Mouse (Mus musculus) adrenal gland, postnatal 10 days (tissue): ENCODE results near the gene Gtpbp4. TPM values are rescaled to one million over a fixed set of nuclear protein-coding genes. Genes with fewer than 3 reads are reported as not detected.
"Not testable (repeated sequence)": the region's sequence is repeated elsewhere in the genome, so short reads cannot be mapped to it uniquely, and the experiment has no call there.

Source experiments
- DNase-seq: peaks from one replicate; pipeline ENCODE4 v3.0.0; 2021; ENCODE audit warnings: mixed read lengths
- long read RNA-seq, 2 experiments: library from polyadenylated mRNA; stranded (forward); transcript quantifications; one replicate each; pipeline ENCODE4 v2.0.0; 2021
- total RNA-seq, 2 experiments: library from RNA; stranded (reverse); gene quantifications; 2 replicates each; pipeline ENCODE4 v1.2.3; 2021

The Gtpbp4 gene
- total RNA-seq: 10 to 100 TPM; 59.4 to 60.0 TPM
- long read RNA-seq, experiment 1, full-length matches to known transcripts: 65 of 83 reads
- long read RNA-seq, experiment 1, partial matches to known transcripts: 13 of 83 reads
- long read RNA-seq, experiment 1, other reads (novel, unspliced or antisense): 5 of 83 reads
- long read RNA-seq, experiment 2, full-length matches to known transcripts: 28 of 32 reads
- long read RNA-seq, experiment 2, partial matches to known transcripts: 3 of 32 reads
- long read RNA-seq, experiment 2, other reads (novel, unspliced or antisense): 1 of 32 reads

DNA sequence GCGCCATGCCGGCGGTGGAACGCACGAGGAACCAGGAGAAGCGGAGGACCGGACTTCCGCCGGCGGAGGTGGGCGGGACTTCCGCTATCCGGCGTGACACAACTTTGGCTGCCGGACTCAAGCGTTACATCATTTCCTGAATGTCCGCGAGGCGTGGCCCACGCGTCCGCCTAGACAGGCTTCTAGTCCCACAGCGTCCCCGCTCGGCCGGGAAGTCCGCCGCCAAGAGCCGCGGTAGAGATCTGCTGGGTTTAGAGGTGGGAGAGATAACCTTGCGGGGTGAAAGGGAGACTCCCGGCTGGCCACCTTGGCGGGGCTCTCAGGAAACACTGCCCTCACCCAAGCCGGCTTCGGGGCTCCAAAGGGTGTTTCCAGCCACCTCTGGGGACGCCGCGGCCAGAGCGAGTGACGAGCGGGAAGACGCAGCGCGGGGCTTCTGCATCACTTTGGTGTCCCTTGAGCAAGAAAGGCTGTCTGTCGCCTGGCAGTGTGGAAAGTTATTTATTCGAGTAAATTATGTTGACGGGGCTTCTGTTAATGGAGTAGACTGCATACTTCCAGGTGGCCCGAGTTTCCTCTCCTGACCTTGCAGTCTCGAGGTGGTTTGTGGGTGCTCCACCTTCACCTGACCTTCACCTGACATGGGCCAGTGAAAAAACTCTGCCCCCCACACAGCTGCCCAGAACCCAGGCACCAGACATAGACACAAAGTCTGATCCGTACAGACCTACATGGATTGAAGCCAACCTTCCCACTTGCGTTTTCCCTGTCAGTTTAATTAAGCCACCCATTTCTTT lies at the start of gene Gtpbp4:
Gene Gtpbp4, minus strand, starts transcription at position 94 of the 797 bp plus-strand sequence.
- peak; percentile 97 for DNase-seq

DNA sequence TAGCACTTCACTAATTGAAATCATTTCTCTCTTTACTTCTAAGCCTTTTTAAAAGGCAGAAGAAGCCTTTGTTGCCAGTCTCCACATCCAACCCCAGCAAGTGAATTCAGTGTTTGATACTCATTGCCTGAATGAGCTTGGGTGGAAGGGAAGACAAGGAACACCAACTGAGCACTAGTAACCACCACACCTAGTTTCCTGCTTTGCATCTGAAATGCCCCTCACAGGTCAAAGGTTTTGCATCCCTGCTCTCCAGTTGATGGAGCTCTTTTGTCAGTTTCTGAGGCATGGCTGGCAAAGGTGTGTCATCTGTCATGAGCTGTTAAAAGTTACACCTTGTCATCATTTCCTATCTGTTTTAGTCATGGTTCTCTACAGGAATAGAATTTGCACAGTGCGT lies 48.8 kb upstream of the Gtpbp4 start:
- no peak for DNase-seq

DNA sequence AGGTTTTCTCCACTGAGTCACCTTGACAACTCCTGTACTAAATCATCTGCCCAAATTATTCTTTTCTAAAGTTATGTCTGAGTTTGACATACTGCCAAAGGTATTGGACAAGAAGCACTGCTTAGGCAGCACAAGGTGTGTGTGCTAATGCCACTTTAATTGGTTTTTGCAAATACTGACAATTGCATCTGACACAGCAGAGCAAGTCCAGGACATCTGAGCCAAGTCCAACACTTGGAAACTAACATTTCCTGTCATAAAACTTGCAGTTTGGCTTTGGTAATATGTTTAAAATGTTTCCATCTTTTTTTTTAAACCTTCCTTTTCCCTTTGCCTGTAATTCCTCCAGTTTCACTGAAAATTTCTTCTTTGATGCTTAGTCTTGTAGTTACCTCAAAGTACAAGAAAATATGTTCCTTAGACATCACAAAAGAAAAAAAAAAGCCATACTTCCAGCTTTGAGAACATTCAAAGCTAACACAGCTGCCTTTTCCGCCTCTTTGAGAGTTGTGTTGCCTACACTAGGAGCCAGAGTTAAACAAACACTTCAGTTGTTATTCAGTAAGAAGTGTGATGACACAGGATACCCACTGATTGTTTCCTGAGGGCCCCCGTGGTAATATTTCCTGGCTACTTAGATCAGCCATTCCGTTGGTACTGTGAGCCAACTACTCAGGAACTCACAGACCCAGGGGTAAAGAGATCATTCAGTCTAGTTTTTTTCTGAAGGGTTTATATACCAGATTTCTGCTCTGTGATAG lies 47.6 kb upstream of the Gtpbp4 start:
- no peak for DNase-seq

DNA sequence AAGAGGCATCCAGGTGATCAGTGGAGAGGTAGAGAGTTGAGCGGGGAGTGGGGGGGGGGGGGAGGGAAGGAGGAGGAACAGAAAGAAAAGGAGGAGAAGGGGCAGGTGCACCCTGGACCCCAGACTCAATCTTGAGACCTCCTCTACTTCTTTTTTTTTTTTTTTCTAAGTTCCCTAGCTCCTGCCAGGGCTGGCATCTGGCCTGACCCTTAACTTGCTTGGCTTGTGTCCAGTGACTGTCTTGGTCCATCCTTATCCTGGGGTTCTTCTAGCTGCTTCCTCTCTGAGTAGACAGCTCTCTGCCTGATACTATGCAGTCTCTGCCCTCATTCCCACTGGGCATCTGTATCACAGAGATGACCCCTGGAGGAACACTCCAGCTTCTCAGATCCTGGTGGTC lies 44.7 kb upstream of the Gtpbp4 start:
- DNase-seq: no peak

DNA sequence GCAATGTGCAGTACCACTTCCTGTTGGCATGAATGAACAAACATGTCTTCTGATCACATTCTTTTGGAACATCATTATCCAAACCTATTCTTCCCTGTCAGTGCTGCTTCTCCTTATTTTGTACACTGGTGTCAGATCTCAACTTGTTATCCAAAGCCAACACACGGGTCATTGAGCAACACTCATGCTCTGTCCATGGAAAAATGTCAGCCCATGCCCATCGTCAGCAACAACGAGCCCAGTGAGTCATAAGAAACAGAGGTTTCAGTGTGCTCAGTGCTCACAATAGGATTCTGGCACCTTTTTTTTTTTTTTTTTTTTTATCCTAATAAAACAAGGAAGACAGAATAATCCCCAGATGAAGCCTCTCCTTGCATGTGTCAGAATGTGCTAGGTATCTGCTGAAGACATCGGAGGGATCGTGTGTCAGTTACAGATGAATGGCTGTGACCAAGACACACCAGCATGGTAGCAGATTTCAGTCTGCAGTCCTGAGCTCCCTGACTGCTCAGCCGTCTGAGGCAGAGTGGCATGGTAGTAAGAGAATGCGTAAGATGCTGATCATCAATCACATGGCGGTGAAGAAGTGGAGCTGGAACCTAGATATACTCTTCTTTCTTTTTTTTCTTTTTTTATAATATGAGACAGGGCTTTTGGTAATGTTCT lies 36.2 kb upstream of the Gtpbp4 start:
- no peak for DNase-seq

DNA sequence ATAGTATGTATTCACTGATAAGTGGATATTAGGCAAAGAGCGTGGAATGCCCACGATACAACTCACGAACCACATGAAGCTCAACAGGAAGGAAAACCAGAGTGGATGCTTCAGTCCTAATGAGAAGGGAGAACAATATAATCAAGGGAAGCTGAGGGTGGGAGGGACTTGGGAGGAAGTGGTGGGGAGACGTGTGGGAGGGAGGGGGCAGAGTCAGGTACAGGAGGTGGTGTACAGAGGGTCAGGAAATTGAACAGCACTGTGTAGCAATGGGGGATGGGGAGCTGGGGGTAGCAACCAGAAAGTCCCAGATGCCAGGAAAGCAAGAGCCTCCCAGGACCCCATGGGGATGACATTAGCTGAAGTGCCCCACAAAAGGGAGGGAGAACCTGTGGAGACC lies 34.5 kb upstream of the Gtpbp4 start:
- no peak for DNase-seq

DNA sequence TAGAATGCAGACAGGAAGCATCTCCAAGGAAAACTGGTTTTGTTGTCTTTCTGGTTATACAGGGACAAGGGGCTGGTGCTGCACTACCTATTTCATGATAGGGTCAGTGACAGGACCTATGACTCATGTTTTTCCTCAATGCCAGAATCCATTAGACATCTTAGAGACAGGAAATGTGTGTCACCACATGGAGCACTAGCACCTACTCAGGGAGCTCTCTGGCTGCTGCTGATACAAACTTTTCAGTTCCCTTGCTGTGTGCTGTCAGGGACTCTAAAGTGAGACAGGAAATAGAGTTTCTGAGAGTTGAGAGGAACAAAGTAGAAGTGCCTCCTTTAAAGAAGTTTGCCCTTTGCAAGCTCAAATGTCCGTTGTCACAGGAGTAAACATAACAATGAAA lies 31.4 kb upstream of the Gtpbp4 start:
- DNase-seq: no peak

DNA sequence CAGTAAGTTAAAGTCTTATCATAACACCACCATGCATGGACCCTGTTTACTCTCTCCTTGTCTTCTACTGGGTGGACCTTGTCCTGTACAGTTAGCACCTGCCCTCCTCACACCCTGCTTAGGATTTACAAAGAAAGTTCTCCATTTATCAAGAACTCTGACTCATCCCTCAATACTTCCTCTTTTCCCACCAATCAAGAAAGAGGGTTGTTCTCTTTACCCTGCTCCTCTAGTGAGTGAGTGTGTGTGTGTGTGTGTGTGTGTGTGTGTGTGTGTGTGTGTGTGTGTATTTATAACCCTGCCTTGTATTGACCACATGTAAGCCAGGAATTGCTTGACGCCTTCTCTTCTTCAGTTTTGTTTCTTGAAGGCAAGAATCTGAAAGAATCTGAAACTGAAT lies 26.7 kb upstream of the Gtpbp4 start:
- no peak for DNase-seq

DNA sequence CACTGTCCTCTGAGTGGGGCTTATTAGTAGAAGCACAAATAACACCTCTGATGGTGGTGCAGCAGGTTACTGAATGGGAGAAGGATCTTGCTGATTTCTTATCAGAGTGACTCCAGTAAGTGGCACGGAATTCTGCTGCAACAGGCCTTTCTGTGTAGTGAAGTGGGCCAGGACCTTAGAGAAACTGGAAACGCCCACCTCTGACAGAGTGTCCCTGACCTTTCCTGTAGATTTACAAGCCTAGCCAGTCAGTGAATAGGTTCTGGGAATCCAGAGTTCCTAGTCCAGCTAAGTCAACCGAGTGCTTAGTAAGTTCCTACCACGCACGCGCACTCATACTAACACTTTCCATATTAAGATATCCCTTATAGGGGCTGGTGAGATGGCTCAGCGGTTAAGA lies 25.7 kb upstream of the Gtpbp4 start:
- peak; percentile 52 for DNase-seq

DNA sequence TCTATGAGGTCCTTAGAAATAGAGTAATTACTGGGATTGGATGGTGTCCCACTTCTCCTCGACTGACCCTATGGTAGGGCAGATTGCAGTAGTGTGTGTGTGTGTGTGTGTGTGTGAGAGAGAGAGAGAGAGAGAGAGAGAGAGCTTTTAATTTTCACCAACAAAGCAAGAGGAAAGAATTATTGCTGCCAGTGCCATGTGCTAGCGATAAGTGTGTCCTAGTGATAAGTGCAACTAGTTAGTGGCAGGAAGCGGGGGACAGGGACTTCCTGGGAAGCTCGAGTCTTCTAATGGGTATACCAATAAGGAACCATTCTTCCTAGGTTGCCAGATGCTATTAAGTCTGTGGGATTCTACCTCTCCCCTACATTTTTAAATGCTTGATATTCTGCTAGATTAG lies 23.8 kb upstream of the Gtpbp4 start:
- no peak for DNase-seq

DNA sequence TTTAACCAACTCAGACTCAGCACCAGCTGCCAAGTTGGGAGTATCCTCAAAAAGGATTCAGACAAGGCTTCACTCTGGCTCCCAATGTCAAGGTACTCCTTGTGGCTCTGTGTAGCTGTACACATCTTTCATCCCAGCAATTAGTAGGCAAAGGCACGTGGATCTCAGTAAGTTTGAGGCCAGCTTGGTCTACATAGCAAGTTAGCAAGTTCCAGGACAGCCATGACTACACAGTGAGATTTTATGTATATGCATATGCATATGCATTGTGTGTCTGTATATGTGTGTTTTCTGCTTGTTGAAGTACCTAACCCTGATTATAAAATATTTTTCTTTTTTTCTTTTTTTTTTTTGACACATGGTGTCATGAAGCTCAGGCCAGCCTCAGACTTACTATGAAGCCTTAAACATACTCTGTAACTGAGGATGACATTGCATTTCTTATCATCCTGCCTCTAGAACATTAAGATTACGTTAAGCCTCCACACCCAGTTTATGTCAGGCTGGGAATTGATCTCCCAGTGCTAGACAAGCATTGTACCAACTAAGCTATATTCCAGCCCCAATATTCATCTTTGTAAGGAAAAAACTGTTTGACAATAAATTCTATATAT lies 23.2 kb upstream of the Gtpbp4 start:
- no peak for DNase-seq

DNA sequence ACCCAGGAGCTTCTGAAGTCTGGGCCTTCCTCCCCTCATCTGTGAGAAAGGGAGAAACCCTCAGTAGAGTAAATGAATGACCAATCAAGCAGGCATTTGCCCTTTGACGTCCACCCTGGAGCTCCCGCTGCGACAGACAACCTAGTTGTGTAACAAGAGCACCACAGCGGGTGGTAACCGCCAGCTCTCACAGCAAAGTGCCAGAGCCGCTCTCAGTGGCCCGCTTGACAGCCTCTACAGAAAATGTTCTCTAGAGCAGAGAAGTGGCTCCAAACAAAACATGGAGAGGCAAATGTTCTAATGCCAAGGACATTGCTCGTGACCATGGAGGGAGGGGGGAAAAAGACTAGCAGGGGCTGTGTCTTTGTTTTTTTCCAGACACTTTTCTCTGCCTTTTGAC lies 21.3 kb upstream of the Gtpbp4 start:
- DNase-seq: peak; percentile 68

DNA sequence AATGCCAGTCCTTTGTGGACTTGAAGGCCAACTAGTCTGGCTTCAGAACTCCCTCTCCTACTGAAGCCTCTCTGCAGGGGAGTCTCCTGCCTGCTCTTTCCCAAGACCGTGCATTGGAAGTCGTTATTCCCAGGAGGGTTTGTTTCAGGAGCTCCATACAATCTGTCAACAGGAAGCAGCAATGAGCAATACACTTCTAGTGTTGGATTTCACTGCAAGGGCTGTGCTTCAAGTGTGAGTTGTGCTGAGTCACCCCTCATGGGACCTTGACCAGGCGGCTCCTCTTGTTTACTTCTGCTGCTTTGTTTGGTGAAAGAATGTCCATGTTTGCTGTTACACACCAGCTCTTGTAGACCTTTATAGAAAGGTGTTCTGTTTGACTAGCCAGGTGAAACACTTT lies 18.5 kb upstream of the Gtpbp4 start:
- DNase-seq: peak; percentile 50

DNA sequence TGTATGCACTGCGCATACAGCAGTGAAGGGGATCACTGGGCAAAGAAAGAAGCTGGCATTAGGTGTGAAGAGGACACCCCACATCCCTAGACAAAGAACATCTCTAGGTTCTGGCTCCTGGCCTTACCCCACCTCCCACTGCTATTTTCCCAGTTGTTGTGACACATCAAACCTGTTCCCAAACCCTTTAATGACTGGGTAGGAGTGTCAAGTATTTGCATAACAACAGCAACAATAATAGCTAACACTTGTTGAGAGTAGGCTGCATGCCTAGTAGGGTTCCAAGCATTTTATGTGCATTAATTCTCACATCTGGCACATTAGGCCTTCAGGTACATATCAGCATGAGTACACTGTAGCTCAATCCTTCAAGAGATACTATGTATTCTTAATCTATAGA lies 17.6 kb upstream of the Gtpbp4 start:
- DNase-seq: no peak

DNA sequence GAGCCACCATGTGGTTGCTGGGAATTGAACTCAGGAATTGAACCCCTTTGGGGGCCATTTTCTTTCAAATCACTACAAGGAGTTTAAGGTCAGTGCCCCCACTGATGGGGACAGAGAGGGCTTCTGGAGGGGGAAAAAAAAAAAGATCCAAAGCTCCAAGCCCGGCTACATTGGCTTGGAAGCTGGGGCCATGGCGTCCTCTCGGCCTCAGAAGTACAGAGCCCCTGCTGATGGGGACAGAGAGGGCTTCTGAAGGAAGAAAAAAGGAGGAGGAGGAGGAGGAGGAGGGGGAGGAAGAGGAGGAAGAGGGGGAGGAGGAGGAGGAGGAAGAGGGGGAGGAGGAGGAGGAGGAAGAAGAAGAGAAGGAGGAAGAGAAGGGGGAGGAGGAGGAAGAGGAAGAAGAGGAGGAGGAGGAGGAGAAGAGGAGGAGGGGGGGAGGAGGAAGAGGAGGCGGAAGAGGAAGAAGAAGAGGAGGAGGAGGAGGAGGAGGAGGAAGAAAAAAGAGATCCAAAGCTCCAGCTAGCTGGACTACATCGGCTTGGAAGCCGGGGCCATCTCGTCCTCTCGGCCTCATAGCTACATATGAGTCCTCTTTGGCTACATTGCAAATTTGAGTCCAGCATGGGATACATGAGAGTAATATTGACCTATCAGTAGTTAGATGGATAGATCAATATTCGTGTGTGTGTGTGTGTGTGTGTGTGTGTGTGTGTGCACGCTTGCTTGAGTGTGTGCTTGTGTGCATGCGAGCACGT lies 15.9 kb upstream of the Gtpbp4 start:
- peak; percentile 81 for DNase-seq

DNA sequence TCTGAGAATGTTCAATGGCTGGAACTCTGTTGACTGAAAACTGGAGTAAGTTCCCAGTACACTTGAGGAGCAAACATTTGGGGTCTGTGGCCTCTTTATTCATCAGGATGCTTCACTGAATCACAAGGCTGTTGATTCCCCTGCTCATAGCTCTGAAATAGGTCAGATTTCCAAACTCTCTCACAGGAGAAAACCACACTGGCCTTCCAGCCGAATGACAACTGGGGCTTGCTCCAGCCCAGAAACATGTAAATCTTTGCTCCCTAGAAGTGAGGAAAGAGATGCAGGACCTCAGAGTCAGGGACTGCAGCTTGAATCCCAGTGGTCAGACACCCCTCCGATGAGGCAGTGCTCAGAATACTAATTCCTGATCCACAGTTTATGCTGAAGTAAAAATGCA lies 7.4 kb upstream of the Gtpbp4 start:
- no peak for DNase-seq

DNA sequence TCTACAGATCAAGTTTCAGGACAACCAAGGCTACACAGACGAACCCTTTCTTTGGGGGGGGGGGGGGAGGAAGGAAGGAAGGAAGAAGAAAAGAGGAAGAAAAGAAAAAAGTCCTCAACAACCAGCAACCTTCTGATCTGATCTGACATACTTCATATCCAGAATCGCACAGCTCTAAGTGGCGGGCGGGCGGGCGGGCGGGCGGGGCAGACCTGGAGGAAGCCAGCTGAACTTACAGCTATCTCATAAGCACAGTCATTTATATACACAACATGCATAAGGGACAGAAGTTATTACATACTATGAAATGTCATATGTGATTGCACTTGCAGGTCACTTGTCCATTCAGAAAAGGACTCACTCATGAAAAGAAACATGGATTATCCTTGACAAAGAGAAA lies 3.6 kb upstream of the Gtpbp4 start:
- no peak for DNase-seq

DNA sequence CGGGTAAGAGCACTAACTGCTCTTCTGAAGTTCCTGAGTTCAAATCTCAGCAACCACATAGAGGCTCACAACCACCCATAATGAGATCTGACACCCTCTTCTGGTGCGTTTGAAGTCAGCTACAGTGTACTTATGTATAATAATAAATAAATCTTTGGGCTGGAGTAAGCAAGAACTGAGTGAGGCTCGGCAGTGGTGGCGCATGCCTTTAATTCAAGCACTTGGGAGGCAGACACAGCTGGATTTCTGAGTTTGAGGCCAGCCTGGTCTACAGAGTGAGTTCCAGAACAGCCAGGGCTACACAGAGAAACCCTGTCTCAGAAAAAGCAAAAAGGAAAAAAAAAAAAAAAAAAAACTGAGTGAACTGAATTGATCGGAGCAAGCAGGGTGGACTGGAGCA lies 1.3 kb upstream of the Gtpbp4 start:
- not testable (repeated sequence) for DNase-seq

DNA sequence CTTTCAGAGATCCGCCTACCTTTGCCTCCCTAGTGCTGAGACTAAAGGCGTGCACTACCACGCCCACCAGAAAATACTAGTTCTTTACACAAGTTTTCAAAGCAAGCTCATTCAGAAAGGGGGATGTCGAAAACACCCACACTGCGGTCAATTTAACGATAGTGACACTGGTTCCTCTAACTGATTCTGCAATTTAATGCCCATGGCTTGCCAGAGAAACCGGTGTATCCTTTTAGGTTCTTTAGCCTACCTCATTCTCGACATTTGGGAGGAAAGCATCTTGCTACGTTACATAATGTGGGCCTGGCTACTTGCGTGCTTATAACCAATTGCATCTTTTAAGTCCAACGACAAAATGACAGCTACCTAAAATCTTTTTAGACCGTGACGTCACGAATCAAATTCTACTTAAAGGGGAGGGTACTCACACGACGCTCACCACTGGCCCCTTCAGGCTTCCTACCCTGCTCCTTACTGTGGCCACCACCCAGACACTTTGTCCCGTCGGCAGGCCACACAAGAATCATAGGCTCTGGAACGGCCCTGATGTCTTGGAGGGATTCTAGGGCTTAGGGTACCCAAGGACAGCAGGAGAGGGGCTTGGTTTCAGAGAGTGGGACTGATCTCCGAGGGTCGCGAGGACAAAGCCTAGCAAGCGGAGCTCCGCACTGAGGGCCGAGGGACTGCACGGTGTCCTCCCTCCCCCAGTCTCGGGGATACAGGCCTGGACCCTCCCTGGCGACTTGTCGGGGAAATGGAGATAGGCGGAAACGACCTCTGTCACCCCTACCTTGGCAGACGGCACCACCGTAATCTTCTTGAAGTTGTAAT lies 509 bp downstream of the Gtpbp4 start:
- DNase-seq: no peak

DNA sequence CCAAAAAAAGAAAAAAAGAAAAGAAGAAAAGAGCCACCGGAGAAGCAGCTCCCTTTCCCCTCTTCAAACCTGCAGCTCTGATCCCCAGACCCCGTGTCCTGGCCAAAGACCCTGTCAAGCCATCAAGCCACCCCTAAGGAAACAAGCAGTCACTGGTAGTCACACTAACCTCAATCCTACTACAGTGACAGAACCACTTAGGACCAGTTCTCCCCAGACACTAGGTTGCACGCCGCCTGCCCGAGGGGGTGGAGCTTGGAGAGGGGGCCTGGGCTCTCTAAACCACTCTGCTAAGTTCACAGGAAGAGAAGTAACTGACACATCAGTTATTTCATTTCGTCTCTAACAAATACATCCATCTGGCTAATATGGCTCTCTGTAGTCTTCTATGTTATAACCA lies 3.7 kb downstream of the Gtpbp4 start:
- DNase-seq: no peak

DNA sequence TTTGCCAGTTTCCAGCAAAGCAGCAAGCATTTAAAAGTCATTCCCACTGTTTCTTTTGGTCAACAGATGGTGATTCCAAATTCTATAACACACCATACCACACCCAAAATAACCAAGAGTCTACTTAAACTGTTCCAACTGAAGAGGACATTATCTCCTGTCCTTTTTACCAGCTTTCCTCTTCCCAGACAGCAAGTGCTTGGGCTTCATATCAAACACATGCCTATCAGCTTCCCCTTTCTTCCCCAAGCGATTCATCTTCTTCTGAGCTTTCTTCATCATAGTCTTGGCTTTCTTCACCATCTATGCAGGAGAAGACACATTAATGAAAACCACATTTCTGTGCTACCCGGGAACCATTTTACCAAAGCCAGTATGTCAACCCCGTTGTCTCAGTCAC lies 22.9 kb downstream of the Gtpbp4 start:
- no peak for DNase-seq
